Mouse (Mus musculus) forebrain, postnatal 0 days (tissue): ENCODE measurements around the gene Smim24. TPM values are rescaled to one million over a fixed set of nuclear protein-coding genes. Genes with fewer than 3 reads are reported as not detected.

ENCODE experiments used
- ATAC-seq: fragments of 200-750 bp; cut with Nextera tagmentation; 2 replicates; pipeline ENCODE4 v1.8.0; 2017; ENCODE audit warnings: mild to moderate bottlenecking, moderate library complexity
- DNase-seq: peaks from one replicate; pipeline ENCODE4 v3.0.0-alpha.2; 2015
- H3K27ac ChIP-seq: fragments of 300-500 bp; sonication (generic); 2 replicates; pipeline ENCODE4 v1.5.1; 2014; ENCODE audit warnings: low read depth, mild to moderate bottlenecking, antibody characterized with exemption, low read length, moderate library complexity, mixed read lengths
- H3K27me3 ChIP-seq: fragments of 300-500 bp; sonication (generic); 2 replicates; pipeline ENCODE4 v1.6.1; 2014; ENCODE audit warnings: mild to moderate bottlenecking, low read length, mixed read lengths; ENCODE audit not compliant: insufficient read depth
- H3K36me3 ChIP-seq: fragments of 300-500 bp; sonication (generic); 2 replicates; pipeline ENCODE4 v1.6.1; 2014; ENCODE audit warnings: mild to moderate bottlenecking, moderate library complexity; ENCODE audit not compliant: insufficient read depth
- H3K4me1 ChIP-seq: fragments of 300-500 bp; sonication (generic); 2 replicates; pipeline ENCODE4 v1.6.1; 2014; ENCODE audit warnings: antibody characterized with exemption; ENCODE audit not compliant: insufficient read depth
- H3K4me2 ChIP-seq: fragments of 300-500 bp; sonication (generic); 2 replicates; pipeline ENCODE4 v1.6.1; 2014; ENCODE audit warnings: low read depth, mild to moderate bottlenecking, moderate library complexity
- H3K4me3 ChIP-seq: fragments of 300-500 bp; sonication (generic); 2 replicates; pipeline ENCODE4 v1.5.1; 2014; ENCODE audit warnings: low read depth, low read length, mixed read lengths
- H3K9ac ChIP-seq: fragments of 300-500 bp; sonication (generic); 2 replicates; pipeline ENCODE4 v1.6.1; 2014; ENCODE audit warnings: mild to moderate bottlenecking
- H3K9me3 ChIP-seq: fragments of 300-500 bp; sonication (generic); 2 replicates; pipeline ENCODE4 v1.6.1; 2016; ENCODE audit warnings: low read length
- CTCF ChIP-seq: sonication (generic); IDR thresholded peaks from 2 replicates; pipeline ENCODE4 v1.5.1; 2016; ENCODE audit warnings: antibody characterized with exemption, control low read depth, low read depth
- WGBS: fragments of 180-500 bp; shearing (Covaris S2); extraction: QIAGEN DNeasy Blood & Tissue Kit; methylation state at CpG from one replicate; pipeline ENCODE4 v1.1.7; 2014; 5-methylcytosine and 5-hydroxymethylcytosine counted together
- polyA plus RNA-seq: library from polyadenylated mRNA; unstranded; fragments of >200 nt; fragmentation: Nextera tagmentation; extraction: Ambion mirVana; gene quantifications from 2 replicates; pipeline ENCODE4 v1.2.1, GENCODE M21; 2015
- total RNA-seq: library from RNA; depleted of rRNA; stranded (reverse); fragments of >200 nt; gene quantifications from 2 replicates; pipeline ENCODE4 v1.2.3, GENCODE M21; 2014

Smim24 gene
- total and polyA plus RNA-seq, 2 experiments from 2014 or later = 1.3 to 1.7 TPM

DNA sequence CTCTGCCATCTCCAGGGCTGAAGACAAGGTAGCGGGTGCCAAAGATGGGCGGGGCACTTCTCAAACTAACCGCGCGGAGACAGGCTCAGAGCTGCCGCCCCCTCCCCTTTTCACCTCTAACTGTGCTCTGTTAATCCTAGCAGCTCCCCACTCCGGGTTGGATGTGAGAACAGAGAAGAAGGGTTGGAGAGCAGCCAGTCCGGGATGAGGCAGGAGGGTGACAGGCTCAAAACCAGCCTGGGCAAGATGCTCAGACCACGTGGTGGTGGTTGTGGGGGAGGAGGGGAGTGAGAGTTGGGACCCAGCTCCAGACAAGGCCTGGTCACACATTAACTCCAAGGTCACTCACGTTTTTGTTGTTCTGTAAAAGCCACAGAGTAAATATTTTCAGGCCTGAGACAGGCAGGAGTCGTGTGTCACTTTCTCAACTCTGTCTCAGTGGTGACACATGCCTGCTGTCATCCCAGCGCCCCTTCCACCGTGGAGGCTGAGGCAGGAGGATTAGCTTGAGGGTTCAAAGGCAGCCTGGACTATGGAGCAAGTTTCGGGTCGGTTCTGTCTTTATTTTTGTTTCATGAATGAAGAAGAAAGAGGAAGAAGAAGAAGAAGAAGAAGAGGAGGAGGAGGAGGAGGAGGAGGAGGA, 38.8 kb downstream of the Smim24 start:
- Histone ChIP-seq H3K27me3 (no peaks in the 10 kb centered on the region), H3K36me3 (no peaks in the 10 kb centered on the region), H3K27ac (peak overlapping the region; percentile 94; the same call in 1 of the 2 replicates), H3K4me2 (peak overlapping the region; percentile 80), H3K9ac (peak overlapping the region; percentile 81; the same call in 1 of the 2 replicates), H3K4me3 (peak overlapping the region; percentile 81; the same call in 1 of the 2 replicates), H3K9me3 (no peaks in the 10 kb centered on the region), H3K4me1 (peaks cover 12% of the 10 kb centered on the region; the same call in 1 of the 2 replicates)
- DNase-seq (peak; percentile 63), ATAC-seq (peak; percentile 2; the same call in 1 of the 2 replicates)
- WGBS = 21% methylated on average over 15 of the region's 15 CpGs
- TF ChIP-seq CTCF = no peak

DNA sequence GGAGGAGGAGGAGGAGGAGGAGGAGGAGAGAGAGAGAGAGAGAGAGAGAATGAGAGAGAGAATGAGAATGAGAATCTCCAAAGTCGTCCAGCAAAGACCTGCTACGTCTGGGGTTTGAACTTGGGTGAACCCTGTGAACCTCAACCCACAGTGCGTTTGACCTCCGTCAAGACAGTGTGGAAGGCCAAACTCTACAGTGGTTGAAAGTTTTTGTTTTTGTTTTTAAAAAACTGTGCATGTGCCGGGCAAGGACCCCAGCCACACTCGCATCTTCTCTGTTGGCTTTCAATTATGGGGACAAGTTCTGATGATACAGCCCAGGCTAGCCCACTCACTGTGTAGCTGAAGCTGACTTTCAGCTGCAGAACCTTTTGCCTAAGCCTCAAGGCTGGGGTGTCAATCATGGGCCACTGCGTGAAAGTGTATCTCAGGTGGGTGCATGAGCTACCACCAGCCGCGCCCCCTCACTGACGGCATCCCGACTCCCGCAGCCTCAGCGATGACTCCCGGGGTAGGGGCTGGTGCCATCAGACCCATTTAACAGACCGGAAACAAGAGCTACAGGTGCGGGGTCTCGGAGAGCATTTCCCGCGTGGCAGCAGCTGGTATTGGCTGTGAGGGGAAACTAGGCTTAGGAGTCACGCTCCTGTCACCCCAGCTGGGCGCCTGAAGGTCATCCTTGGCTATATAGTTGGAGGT, 39.5 kb downstream of the Smim24 start:
- peak overlapping the region; percentile 53 for H3K4me2 ChIP-seq
- H3K36me3 ChIP-seq = no peaks in the 10 kb centered on the region
- peak overlapping the region; percentile 10; the same call in 1 of the 2 replicates for H3K27ac ChIP-seq
- 0 out of 2 replicates have a peak overlapping the region, but pooled peaks have one; percentile 6 for H3K9ac ChIP-seq
- WGBS = 62% methylated on average over 21 of the region's 21 CpGs
- H3K9me3 ChIP-seq = no peaks in the 10 kb centered on the region
- H3K4me3 ChIP-seq = peak overlapping the region; percentile 18
- peak; percentile 24; the same call in 1 of the 2 replicates for TF ChIP-seq CTCF
- ATAC-seq (peak; percentile 2), DNase-seq (no peak)
- no peaks in the 10 kb centered on the region for H3K27me3 ChIP-seq
- H3K4me1 ChIP-seq = peaks cover 12% of the 10 kb centered on the region; the same call in 1 of the 2 replicates

DNA sequence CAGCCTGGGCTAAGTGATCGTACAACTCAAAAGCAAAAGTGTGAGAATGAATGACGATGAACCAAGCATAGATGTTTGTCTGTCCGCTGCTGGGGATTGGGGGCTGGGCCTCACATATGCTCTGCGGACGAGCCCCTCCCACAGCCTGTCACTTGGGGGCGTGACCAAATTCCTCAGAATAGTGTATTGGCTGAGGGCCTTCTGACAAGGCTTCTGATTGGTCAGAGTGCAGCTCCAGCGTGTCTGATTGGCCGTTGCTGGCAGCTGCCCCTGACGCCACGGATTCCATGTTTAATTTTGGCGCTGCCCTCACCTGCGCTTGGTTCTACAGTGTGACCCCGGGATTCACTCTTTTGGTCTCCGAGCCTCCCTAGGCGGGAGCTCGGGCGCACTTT, 40.0 kb downstream of the Smim24 start:
- Histone ChIP-seq H3K4me1 (peaks cover 12% of the 10 kb centered on the region; the same call in 1 of the 2 replicates), H3K27ac (no peak overlapping the region), H3K9me3 (no peaks in the 10 kb centered on the region), H3K4me3 (peak overlapping the region; percentile 21), H3K4me2 (peak overlapping the region; percentile 53), H3K9ac (0 out of 2 replicates have a peak overlapping the region, but pooled peaks have one; percentile 37), H3K36me3 (no peaks in the 10 kb centered on the region), H3K27me3 (no peaks in the 10 kb centered on the region)
- DNase-seq = peak; percentile 97
- TF ChIP-seq CTCF = peak; percentile 1; the same call in 1 of the 2 replicates
- peak; percentile 90 for ATAC-seq
- 3% methylated on average over 17 of the region's 17 CpGs for WGBS

DNA sequence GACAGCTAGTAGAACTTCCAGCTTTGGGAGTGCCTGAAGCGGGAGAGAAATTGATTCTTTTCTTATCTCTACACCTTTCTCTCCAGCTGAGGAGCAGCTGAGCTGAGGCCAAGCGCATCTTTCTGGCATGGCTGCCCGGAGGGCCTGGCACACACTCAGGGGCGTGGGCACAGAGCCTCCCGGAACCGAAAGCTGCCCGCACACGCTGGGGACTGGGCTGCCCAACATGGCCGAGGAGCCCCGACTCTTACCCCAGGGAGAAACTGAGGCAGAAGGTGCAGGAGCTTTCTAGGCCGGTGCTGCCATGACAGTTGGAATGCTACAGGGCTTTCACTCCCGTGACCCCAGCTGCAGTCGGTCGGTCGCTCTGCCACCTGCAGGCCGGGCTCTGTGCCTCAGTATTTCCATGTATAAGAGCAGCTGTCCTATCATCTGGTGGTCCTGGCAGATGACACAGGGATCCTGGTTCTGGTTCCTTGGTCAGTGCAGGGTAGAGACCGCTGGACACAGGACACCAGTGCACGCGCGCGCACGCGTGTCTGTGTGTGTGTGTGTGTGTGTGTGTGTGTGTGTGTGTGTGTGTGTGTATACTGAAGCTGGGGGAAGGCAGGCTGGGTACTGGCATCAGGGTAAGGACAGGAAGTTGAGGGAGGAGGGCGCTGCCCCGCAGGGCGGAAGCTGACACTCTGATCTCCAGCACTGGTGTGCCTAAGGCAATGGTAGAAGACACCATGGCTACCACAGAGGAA, 40.9 kb downstream of the Smim24 start:
- Histone ChIP-seq H3K4me1 (peaks cover 12% of the 10 kb centered on the region; the same call in 1 of the 2 replicates), H3K27ac (no peak overlapping the region), H3K4me2 (no peak overlapping the region), H3K4me3 (no peak overlapping the region), H3K36me3 (no peaks in the 10 kb centered on the region), H3K9me3 (no peaks in the 10 kb centered on the region), H3K27me3 (no peaks in the 10 kb centered on the region), H3K9ac (no peak overlapping the region)
- TF ChIP-seq CTCF = no peak
- ATAC-seq (no peak), DNase-seq (no peak)
- WGBS = 66% methylated on average over 26 of the region's 26 CpGs

DNA sequence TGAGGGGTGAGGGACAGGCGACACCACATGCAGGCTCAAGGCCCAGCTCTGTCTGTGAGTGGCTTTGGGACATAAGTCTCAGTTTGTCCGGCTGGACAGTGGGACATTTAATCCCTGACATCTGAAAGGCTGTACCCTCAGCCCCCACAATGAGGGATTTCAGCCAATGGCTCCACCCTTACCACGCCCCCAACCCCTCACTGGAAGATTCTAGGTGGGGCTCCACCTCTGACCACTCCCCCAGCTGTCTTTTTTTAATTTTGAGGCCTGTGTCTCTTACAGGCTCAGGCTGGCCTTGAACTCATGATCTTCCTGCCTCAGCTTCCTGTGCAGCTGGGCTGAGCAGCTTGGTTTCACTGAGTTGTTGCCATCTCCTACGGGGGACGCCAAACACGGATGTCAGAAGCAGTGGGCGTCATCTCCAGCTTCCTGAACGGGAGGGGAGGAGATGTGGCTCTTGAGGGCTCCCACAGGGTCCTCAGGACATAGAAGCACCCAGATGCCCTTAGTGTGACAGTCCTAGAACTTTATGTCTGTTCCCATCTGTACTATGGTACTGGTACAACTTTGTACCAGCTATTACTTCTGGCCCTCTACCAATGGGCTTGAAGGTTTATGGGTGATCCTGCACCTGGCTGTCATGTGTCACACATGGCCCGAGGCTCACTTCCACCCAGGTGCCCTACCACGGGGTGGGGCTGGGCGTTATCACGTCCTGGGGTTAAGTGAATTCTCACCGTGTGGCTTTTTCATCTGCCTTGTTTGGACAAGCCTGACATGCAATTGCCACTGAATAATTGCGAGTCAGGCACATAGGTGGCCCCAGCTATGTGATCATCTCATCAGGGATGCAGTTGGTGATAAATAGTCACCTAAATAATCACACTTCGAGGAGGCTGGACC, 41.8 kb downstream of the Smim24 start:
- Histone ChIP-seq H3K27me3 (no peaks in the 10 kb centered on the region), H3K4me1 (peaks cover 12% of the 10 kb centered on the region; the same call in 1 of the 2 replicates), H3K9ac (no peak overlapping the region), H3K27ac (peak overlapping the region; percentile 4; the same call in 1 of the 2 replicates), H3K4me2 (no peak overlapping the region), H3K4me3 (no peak overlapping the region), H3K9me3 (no peaks in the 10 kb centered on the region), H3K36me3 (no peaks in the 10 kb centered on the region)
- 59% methylated on average over 15 of the region's 15 CpGs for WGBS
- no peak for TF ChIP-seq CTCF
- ATAC-seq (no peak), DNase-seq (no peak)

DNA sequence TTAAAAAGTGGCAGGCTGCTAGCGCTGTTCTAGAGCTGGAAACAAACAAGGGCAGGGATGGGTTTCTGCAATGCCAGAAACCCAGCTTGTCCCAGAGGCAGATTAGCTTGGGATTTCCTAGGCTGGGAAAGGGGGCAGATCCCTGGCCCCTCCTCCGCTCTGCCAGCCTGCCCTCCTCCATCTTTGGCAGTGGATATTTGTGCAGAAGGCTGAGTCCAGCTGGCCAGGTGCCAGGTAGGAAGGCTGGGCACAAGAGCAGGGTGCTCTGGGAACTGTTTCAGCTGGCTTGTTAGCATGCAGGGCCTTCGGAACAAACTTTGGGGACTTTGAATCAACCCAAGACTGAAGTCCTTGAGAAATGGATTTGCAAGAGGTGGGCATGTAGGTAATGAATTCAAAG, 42.6 kb downstream of the Smim24 start:
- peaks cover 12% of the 10 kb centered on the region; the same call in 1 of the 2 replicates for H3K4me1 ChIP-seq
- ATAC-seq = peak; percentile 26; the same call in 1 of the 2 replicates
- no peaks in the 10 kb centered on the region for H3K27me3 ChIP-seq
- peak; percentile 77 for DNase-seq
- no peaks in the 10 kb centered on the region for H3K9me3 ChIP-seq
- no peak overlapping the region for H3K4me3 ChIP-seq
- H3K4me2 ChIP-seq = no peak overlapping the region
- 34% methylated on average over 3 of the region's 3 CpGs for WGBS
- H3K9ac ChIP-seq = no peak overlapping the region
- TF ChIP-seq CTCF = no peak
- H3K36me3 ChIP-seq = no peaks in the 10 kb centered on the region
- H3K27ac ChIP-seq = peak overlapping the region; percentile 21; the same call in 1 of the 2 replicates
